7 mouse cellular contexts compared by ENCODE assay signal in genomic region chr17:66847011-66847410, GRCm38 (mm10).
DNase-seq lines count a peak whose midpoint lies in the region; ATAC-seq and TF ChIP-seq lines count a peak whose summit lies in the region.
"Not testable (repeated sequence)": the region's sequence is repeated elsewhere in the genome, so short reads cannot be mapped to it uniquely, and the experiment has no call there.

No protein-coding gene starts in this region.

- not testable (repeated sequence) for H3K9me3 ChIP-seq in liver, embryonic 13.5 days (replicated peaks); liver, postnatal 0 days (ENCODE audit: low read length)

- H3K9ac ChIP-seq in liver, embryonic 13.5 days; liver, postnatal 0 days (replicated peaks): not testable (repeated sequence)

- not testable (repeated sequence) for H3K4me2 ChIP-seq in liver, embryonic 13.5 days; liver, postnatal 0 days (ENCODE audit: low read depth, low read length)

- WGBS in liver, embryonic 13.5 days (ENCODE audit: insufficient replicate concordance), result 43% methylated on average over 4 of the region's 4 CpGs
- WGBS in liver, postnatal 0 days (ENCODE audit: insufficient replicate concordance), result 55% methylated on average over 4 of the region's 4 CpGs

- H3K27me3 ChIP-seq in liver, embryonic 13.5 days; liver, postnatal 0 days (ENCODE audit: insufficient read depth, low read length): not testable (repeated sequence)

- peak; percentile 17 to 70 for DNase-seq in adrenal gland, adult (ENCODE audit: inconsistent age in 2 of 2, low spot score in 1 of 2)
- DNase-seq in adrenal gland, postnatal 10 days, result peak; percentile 8
- DNase-seq in heart, adult 11 months, result peak; percentile 94
- DNase-seq in liver, embryonic 13.5 days; liver, postnatal 0 days: not testable (repeated sequence)
- DNase-seq in testis, postnatal 10 days (ENCODE audit: low spot score), result peak; percentile 15

- not testable (repeated sequence) for H3K36me3 ChIP-seq in liver, embryonic 13.5 days; liver, postnatal 0 days (replicated peaks; ENCODE audit: insufficient read depth, low read length)

- not testable (repeated sequence) for TF ChIP-seq EP300 in liver, postnatal 0 days (IDR thresholded peaks at IDR 0.05; ENCODE audit: low read depth)

- H3K4me3 ChIP-seq in liver, embryonic 13.5 days (replicated peaks); liver, postnatal 0 days (ENCODE audit: low read depth, low read length): not testable (repeated sequence)

- not testable (repeated sequence) for H3K4me1 ChIP-seq in liver, embryonic 13.5 days (replicated peaks); liver, postnatal 0 days (ENCODE audit: insufficient read depth)

- H3K27ac ChIP-seq in liver, embryonic 13.5 days; liver, postnatal 0 days (ENCODE audit: low read depth): not testable (repeated sequence)

- ATAC-seq in liver, embryonic 13.5 days (ENCODE audit: low read depth), result peak; percentile 31; the same call in 1 of the 2 replicates
- ATAC-seq in liver, postnatal 0 days, result peak; percentile 44; the same call in 1 of the 2 replicates
- peak; percentile 99 for ATAC-seq in megakaryocyte progenitor cell, adult 5-6 weeks (replicated peaks; ENCODE audit: poor library complexity)

- TF ChIP-seq CTCF in liver, postnatal 0 days (IDR thresholded peaks at IDR 0.05; ENCODE audit: low read depth), result not testable (repeated sequence)

Comparison
In these comparisons a context has a peak if more than half of its experiments do, and no peak if none do; other contexts are left out.
1. ATAC-seq: peak in every context shown above with its lines; median percentile 99 in megakaryocyte progenitor cell, adult 5-6 weeks; 44 in liver, postnatal 0 days; 31 in liver, embryonic 13.5 days.